Mouse (Mus musculus): ENCODE data around the gene Jmjd8.

DNA sequence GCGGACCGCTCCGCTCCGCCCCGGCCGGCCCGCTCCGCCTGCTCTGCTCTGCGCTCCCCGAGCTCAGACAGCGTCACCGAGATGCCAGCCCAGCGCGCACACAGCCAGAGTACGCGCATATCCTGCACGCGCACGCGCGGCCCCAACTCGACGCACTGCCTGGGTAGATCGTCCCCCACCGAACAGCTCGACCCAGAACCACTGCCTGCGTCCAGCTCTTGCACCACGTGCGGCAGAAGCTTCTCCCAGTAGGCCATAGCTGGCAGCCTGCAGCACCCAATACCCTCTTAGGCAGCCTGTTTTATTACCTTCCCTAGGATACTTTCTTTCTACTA is 8.4 kb downstream of the Jmjd8 start, which contains the start of gene Rhbdl1:
- TF ChIP-seq CTCF (IDR thresholded peaks at IDR 0.05; ENCODE audit: low read depth, low read length) (no peak), EP300 (IDR thresholded peaks at IDR 0.05; ENCODE audit: insufficient read depth, low read depth, low read length) (no peak), POLR2A (IDR thresholded peaks at IDR 0.05; ENCODE audit: insufficient read depth, low read length) (no peak)

Data from ES-Bruce4 (cell line).